Mouse (Mus musculus): ENCODE measurements around the gene Angpt4.

The Angpt4 gene

DNA sequence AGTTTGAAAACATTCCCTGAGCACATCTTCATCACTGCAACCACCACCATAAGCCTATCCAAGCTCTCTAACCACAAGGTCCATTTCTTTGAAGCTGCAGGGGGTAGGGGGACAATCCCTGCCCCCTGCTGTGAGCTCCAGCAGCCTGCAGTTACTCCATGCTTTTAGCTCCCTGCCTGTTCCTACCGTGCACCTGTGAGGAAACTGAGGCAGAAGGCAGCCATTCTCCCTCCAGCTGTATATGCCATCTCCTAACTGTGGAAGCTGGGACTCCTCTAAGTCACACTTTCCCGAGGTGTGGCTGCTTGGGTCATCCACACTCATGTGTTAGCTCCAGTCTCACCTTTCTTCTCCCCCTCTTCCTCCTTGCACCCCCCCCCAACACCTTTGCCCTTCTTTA is 4.1 kb downstream of the Angpt4 start:
- DNase-seq (ENCODE audit: low spot score), result no peak

DNA sequence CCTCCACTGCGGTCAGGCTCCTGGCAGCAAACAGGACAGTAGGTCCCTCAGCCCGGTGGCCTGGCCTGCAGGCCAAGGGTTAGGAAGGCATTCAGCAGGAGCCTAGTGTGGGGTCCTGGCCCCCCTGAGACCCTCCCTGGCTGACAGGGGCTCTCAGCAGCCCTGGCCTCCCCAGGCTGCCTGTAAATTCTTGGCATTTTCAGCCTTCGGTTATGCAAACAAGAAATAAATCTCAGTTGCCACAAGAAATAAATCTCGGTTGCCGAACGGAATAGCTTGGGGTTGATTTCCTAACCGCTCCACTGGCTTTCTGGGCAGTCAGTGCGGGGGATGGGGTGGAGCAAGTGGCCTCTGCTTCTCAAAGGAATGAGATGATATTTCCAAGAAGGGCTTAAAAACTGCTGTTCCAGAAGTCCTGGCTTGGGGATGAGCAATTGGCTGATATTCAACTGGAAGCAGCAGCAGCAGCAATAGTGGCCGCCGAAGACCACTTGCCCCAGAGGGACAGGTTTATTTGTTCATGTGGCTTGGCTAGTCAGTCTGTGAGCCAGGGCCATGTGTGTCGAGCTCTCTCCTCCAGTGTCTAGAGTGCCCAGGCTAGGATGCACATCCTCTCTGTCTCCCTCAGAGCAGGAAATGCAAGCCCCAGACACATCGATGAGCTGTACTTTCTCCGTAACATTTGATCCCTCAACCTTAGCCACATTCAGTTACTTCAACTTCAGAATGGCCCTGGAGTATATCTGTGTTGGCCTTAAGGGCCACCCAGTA is 5.2 kb downstream of the Angpt4 start:
- DNase-seq (ENCODE audit: low spot score), result no peak

DNA sequence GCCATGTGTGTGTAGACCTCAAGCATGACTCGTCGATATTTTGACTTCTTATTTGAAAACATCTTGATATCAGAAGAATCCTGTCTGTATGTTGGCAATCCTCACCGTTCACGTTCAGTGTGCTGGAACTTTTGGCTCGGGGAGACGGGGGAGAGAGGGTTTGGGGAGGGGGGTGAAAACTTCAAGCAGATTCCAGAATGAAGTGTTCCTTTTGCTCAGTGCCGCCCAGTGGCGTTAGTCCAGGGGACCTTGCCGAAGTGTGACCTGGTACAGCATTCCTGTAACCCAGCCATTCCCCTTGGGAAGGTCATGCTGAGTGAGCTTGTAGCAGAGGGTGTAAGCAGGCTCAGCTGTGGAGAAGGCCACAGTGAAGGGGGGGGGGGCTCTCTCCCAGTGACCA is 8.1 kb downstream of the Angpt4 start:
- DNase-seq (ENCODE audit: low spot score), result no peak

DNA sequence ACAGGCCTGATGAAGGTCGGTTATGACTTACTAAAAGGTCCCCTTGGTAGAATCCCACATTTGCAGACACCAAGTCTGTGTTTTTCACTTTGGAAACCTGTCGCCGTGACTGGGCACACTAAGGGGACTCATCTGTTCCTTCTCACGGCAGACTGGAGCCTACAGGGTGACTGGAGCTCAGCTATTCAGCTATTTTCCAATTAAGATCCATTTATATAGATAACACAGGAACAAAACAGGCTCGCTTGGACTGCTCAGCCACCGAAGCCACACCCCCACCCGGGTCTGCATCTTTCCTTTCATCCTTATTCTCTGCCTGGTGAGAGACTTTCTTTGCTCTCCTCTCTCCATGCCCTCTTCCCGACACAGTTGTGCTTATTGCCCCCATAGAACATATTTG is 10.1 kb downstream of the Angpt4 start:
- DNase-seq (ENCODE audit: low spot score), result no peak

DNA sequence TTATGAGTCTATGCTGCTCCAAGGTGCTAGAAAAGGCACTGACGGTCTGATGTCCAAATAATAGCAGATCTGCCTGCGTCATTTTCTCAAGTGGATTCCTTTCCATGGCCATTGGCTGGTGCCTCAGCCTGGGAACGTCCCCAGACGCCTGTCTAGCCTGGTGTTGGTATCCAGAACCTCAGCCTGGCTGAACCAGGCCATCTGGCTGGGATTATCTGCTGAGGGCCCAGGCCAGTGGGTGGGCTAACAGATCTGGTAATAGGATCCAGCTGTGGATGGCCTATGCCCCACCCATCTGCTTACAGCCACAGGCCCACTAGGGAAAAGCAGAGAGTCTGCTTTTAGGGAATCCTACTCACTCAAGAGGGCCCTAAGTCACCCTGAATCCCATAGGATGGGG is 10.6 kb downstream of the Angpt4 start:
- no peak for DNase-seq (ENCODE audit: low spot score)

DNA sequence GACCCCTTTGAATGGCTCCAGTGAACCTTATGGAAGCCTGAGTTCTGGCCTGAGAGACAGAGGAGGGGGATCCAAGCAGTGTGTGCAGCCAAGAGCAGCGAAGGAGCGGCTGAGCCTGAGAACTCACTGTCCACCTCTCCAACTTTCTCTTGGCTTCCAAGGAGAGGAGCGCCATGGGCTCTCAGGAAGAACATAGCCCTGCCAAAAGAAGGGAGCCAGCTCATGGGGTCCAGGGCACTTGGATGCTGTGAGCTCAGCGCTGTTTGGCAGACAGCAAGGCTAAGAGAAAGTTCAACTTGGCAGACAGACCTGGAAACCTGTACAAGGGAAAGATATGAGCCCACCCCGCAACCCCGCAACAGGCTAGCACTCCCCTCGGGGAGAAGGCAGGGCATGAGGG is 13.3 kb downstream of the Angpt4 start:
- no peak for DNase-seq (ENCODE audit: low spot score)

DNA sequence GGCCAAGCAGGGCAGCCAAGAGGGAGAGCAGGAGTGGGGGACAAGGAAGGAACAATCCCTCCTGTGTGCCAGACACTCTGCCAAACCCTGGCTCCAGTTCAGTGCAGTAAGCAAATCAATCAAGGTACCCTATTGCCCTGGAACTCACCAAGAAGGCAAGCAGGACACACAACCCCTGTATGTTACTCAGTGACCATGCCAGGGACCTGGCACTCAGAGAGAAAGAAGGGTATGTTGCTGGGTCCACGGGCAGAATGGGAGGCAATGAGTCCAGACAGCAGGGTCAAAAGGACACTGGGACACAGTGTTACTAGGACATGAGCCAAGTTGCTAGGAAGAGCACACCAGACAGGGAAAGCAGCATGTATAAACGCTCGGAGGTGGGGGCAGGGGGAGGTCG is 14.7 kb downstream of the Angpt4 start:
- no peak for DNase-seq (ENCODE audit: low spot score)

DNA sequence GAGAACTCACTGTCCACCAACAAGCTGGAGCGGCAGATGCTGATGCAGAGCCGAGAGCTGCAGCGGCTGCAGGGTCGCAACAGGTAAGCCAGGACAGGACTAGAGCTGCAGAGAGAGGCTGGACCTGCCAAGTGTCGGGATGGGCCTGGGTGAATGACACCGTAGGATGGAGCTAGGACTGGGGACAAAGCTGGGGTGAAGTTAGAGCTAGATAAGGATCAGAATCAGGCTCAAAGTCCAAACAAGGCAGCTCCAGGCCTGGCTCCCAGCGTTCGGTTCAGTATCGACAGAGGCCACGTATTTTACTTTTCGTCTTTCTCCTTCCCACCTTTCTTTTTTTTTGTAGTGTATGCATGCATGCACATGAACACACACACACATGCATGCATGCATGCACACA is 16.1 kb downstream of the Angpt4 start:
- DNase-seq (ENCODE audit: low spot score), result no peak

DNA sequence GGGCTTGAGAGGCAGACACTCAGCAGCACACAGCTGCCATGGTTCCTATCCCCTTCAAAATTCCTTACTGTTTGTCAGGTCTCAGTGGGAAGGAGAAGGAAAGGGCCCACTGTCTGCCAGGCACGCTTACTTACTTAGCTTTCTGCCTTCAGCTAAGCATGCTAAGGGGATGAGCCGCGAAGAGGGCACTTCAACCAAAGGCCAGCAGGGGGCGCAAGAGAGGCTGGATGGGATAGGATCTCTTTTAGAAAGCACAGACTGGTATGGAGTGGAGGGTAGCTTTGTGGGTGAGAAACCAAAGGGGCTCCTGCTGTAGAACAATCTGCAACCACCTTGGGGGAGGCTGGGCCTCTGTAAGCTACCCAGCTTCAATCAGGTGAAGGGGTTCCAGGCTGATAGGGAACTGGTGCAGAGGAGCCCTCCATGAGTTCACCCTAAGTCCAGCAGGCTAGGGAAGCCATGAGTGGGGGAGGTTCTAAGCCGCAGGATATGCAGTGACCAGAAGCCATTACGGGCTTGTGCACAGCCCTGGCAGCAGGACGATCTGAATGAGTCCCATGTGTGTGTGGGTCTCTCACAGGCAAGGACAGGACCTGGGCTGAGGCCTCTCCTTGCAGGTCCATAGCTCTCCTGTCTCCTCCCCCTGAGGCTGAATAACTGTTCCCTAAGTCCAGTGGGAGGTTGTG is 19.5 kb downstream of the Angpt4 start:
- DNase-seq (ENCODE audit: low spot score), result peak; percentile 75

DNA sequence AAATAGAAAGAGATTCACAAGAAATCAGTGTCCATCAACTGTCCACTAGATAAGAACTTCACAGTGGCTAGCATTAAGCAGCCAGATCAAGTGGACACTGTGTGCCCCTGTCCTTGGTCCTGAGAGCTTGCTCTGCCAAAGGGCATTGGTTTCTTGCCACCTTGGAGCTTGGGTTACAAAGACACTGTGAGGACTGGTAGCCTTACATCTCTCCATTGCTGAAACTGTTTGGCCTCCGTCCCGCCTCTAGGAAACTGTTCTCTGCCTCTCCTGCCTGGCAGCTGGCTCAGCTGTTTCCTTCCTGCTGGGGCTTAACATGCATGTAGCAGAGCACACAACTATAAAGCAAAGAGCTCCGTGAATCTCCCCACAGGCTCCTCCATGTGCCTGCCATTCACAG is 26.9 kb downstream of the Angpt4 start:
- no peak for DNase-seq (ENCODE audit: low spot score)

DNA sequence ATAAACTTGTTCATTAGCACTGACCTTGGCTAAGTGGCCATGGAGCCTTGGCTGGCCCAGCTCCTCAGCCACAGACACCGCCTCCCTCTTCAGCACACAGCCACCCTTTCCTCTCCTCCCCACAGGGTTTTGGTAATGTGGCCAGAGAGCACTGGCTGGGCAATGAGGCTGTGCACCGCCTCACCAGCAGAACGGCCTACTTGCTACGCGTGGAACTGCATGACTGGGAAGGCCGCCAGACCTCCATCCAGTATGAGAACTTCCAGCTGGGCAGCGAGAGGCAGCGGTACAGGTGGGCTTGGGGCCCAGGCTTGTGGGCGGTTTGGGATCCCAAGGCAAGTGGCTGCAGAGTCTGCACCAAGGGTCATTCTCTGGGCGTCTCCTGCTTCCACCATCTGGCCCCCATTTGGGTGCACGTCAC is 27.8 kb downstream of the Angpt4 start:
- DNase-seq (ENCODE audit: low spot score), result no peak

DNA sequence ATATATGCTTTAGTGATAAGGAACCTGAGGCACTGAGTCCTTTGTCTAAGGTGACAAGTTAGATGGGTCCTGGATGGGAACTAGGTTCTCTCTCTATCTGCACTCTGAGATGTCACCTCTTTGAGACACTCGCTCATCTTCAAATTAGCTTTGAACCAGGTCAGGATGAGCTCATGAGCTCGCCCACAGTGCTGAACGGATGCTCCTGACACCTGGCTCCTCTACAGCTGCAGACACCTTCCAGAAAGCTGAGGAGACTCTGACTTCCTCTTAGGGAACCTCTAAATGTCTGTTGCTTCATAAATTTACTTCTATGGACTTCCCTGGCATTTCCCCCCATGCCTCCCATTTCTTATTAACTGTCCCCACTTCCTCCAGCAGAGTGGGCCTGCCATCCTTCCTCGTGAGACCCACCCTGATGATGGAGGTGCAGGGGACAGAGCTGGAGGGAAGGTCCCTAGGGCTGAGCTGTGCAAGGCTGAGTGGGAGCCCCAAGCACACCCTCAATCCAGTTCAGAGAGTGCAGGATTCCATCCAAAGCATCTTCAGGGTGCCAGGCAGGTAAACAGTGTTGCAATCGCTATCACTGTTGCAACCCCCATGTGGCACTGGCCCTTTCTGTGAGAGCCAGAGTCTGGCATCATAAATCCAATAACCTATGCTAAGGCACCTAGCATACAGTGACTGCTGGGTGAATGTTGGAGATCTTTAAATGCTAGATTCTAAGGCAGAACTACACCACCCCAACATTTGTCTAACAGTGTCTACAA is 28.8 kb downstream of the Angpt4 start:
- no peak for DNase-seq (ENCODE audit: low spot score)

DNA sequence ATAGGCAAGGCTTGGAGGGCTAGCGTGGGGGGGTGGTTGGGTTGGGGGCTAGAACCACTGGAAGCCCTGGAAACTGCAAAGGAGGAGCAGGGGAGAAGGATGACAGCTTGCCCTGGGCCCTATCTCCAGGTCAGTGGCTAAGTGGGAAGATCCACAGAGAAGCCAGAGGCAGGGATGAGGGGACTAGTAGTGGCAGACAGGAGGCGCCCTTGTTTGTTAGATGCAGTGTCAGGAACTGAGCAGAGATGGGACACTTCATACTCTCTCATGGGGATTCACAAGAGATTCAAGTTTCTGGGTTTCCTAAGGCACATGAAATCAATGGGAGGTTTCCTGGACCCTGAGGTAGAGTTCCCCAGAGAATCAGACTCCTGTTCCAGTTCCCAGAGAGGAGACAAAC is 30.3 kb downstream of the Angpt4 start:
- DNase-seq (ENCODE audit: low spot score), result no peak

DNA sequence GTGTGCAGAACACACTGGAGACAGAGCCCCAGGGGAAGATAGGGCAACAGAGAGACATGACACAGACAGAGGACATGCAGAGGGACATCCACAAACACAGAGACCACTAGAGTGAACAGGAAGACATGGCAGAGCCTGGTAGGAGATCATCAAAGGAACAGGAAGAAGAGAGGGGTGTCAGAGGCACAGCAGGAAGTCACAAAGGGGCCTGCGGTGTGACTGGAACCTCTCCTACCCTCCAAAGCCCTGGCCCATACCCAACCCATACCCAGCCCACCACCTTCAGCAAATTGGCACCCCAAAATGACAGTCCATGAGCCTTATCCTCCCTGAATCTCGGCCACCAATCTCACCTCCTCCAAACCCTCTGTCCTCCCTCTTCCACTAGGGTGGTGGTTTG is 33.1 kb downstream of the Angpt4 start:
- no peak for DNase-seq (ENCODE audit: low spot score)

DNA sequence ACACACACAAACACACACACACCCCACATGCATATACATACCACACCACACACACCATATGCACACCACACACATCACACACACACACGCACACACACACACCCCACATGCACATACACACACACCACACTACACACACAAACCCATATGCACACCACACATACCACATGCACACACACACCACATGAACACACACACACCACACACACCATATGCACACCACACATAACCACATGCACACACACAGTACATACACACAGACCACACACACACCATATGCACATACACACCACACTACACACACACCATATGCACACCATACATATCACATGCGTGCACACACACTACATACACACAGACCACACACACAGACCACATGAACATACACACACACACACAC is 36.6 kb downstream of the Angpt4 start:
- no peak for DNase-seq (ENCODE audit: low spot score)

DNA sequence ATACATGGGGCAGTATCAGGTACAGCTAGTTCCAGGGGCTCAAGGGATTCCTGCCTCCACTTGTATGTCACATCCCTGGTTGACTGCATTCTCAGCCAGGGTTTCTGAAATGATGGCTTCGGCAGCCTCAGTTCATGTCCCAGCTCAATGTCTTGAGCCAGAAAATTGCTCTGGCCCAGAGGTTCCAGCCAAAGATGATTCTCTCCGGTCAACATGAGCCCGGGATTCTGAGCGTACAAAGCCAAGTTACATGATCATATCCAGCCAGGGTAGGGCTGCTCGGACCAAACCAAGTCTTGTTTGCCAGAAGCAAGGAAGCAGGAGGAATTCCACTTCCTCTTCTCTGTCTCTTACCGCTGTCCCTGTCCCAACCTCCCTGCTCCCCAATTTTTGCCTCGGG is 37.3 kb downstream of the Angpt4 start:
- no peak for DNase-seq (ENCODE audit: low spot score)

DNA sequence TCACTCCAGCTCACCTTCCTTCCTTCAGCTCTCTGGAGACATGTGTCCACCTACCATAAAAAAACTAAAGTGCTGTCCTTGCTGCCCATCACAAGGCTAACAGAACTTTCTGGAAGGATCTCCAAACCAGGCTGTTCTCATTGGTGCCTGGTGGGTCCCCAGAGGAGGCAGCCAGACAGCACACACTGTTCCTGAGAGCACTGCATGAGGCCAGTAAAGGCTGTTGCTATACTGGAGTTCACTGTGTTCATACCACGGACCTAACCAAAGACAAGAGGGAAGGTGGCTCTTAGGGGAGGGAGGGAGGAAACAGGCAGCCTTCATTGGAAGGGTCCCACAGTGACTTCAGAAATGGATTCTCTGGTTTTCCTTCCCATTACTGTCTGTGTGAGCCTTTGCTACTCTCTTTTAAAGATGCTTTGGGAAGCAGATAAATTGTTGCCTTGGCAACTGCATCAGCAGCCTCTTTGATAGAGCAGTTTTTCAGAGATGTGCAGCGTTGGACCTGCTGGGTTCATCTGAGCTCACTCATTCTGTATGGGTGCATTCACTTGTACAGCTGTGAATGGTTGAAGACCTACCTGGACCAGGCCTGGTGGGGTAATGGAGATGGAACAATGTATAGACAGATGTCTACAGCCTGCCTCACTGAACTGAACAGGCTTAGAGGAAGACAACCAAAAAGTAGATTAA is 38.2 kb downstream of the Angpt4 start:
- DNase-seq (ENCODE audit: low spot score), result no peak

DNA sequence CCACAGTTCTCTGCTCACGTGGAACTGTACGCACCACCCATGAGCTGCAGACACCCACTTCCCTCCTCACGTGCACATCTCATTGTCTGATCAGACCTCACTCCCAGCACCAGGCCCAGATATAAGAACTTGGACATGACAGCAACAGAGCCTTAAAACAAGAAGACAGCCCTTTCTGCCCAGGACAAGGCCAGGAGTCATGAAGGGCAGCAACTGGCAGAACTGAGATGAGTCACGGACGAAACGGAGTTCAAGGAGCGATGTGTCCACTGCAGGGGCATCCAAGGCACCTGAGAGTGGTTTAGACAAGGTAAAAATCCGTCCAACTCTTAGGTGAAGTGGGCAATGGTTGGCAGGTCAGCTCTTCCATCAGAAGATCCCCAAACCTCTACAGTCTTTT is 42.7 kb downstream of the Angpt4 start:
- DNase-seq (ENCODE audit: low spot score), result no peak

DNA sequence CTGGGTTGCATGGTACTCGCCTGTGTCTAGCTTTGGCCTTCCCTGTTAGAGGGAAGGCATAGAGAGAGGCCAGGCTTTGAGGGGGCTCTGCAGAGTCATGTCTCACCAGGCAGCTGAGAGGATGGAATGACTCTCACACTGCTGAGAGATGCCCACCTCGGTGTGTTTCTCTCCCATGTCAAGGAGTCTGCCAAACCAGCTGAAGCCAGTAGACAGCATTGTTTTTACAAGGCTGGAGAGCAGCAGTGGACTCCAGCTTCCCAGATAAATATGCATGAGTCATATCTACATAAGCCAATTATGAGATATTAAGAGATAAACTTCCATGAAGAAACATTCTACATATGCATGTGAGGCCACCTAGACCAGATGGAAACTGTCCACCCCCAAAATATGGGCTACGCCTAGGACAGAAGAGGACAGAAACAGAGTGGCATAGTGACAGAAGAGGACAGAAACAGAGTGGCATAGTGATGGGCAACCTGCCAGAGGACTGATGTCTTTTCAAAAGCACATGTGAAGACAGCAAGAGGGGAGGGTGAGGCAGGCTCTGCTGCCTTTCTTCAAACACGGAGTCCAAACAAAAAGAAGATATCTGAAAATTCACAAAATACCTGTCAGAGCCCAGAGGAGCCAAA is 45.6 kb downstream of the Angpt4 start:
- no peak for DNase-seq (ENCODE audit: low spot score)

DNA sequence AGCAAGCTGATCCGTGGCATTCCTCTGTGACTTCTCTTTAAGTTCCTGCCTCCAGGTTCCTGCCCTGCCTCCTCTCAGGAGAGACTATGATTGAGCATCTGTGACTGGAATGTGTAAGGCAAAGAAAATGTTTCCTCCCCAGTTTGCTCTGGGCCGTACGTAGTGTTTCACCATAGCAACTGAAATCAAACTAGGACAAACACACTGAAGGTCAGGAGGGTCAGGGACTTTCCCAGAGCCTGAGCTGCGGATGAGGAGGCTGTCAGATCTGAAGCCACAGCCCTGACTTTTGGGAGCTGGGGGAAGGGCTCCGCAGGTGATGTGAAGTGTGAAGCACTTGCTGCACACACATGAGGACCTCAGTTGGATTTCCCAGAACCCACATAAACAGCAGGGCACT is 48.3 kb downstream of the Angpt4 start:
- no peak for DNase-seq (ENCODE audit: low spot score)

DNA sequence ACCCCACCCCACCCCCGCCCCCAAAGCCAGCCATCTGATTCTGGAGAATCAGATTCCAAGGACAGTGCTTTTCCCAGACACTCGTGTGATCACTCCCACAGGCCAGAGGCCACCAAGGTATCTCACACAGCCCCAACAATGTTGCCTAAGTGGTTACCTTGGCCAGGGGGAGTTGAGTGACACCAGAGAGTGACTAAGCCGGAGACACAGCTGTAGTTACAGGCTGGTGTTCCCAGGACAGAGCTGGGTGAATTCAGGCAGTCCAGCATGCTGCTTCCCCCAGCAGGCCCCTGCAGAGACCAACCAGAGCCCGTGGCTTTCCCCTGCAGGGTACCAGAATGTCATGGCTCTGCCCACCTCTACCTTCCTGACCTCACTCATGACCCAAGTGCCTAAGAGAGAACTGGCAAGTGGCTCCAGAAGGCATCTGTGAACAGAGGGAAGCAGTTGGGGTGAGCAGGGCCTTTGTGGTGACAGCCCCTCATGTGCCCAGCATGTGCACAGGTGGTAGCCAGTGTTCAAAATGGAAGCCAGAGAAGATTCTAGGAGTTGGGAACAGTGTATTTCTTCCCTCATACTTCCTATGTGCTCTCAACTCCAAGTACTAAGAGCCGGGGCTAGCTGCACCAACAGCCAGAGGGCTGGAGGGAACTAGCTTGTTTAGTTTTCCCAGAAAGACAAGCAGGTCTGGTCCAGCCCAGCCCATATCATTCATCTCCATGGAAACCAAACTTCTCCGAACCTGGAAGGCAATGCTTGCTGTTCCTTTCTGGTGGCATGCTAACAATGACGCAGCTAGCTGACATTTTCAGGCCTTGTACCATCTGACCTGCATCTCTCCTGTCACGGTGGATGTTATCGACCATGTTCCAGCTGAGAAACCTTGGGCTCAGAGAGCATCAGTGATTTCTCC is 50.5 kb downstream of the Angpt4 start:
- no peak for DNase-seq (ENCODE audit: low spot score)

Data from urinary bladder, postnatal 10 days (tissue).